Mouse (Mus musculus) intestine, embryonic 16.5 days (tissue): ENCODE results near the gene Rreb1. TPM values are rescaled to one million over a fixed set of nuclear protein-coding genes. Genes with fewer than 3 reads are reported as not detected.
A peak's percentile ranks its signal among the peaks of the same experiment; 100 is the strongest.

Source experiments
- ATAC-seq: fragments of 200-750 bp; cut with Nextera tagmentation; 2 replicates; pipeline ENCODE4 v1.8.0; 2017; ENCODE audit warnings: moderate TSS enrichment, moderate library complexity
- H3K27ac ChIP-seq: fragments of 300-500 bp; sonication (generic); 2 replicates; pipeline ENCODE4 v1.5.1; 2014; ENCODE audit warnings: mild to moderate bottlenecking, low read length
- H3K27me3 ChIP-seq: fragments of 300-500 bp; sonication (generic); replicated peaks from 2 replicates; pipeline ENCODE4 v1.6.1; 2014; ENCODE audit warnings: low read length, control low read depth, mixed read lengths; ENCODE audit not compliant: control insufficient read depth, insufficient read depth
- H3K36me3 ChIP-seq: fragments of 300-500 bp; sonication (generic); 2 replicates; pipeline ENCODE4 v1.6.1; 2014; ENCODE audit warnings: low read length, control low read depth; ENCODE audit not compliant: control insufficient read depth, insufficient read depth
- H3K4me1 ChIP-seq: fragments of 300-500 bp; sonication (generic); 2 replicates; pipeline ENCODE4 v1.6.1; 2014; ENCODE audit warnings: low read length, control low read depth, mixed read lengths; ENCODE audit not compliant: control insufficient read depth, insufficient read depth
- H3K4me2 ChIP-seq: fragments of 300-500 bp; sonication (generic); 2 replicates; pipeline ENCODE4 v1.6.1; 2014; ENCODE audit warnings: low read depth, low read length, control low read depth
- H3K4me3 ChIP-seq: fragments of 300-500 bp; sonication (generic); 2 replicates; pipeline ENCODE4 v1.5.1; 2014; ENCODE audit warnings: mild to moderate bottlenecking, low read length
- H3K9ac ChIP-seq: fragments of 300-500 bp; sonication (generic); 2 replicates; pipeline ENCODE4 v1.6.1; 2014; ENCODE audit warnings: low read depth, low read length
- H3K9me3 ChIP-seq: fragments of 300-500 bp; sonication (generic); 2 replicates; pipeline ENCODE4 v1.6.1; 2016; ENCODE audit warnings: low read length, control low read depth; ENCODE audit not compliant: control insufficient read depth
- WGBS: fragments of 180-500 bp; shearing (Covaris S2); extraction: QIAGEN DNeasy Blood & Tissue Kit; methylation state at CpG from one replicate; pipeline ENCODE4 v1.1.7; 2014; 5-methylcytosine and 5-hydroxymethylcytosine counted together
- polyA plus RNA-seq: library from polyadenylated mRNA; unstranded; fragments of >200 nt; fragmentation: Nextera tagmentation; extraction: Ambion mirVana; gene quantifications from 2 replicates; pipeline ENCODE4 v1.2.1, GENCODE M21; 2015

Gene Rreb1
- polyA plus RNA-seq, 1 experiment from 2014 or later = 13.7 TPM

DNA sequence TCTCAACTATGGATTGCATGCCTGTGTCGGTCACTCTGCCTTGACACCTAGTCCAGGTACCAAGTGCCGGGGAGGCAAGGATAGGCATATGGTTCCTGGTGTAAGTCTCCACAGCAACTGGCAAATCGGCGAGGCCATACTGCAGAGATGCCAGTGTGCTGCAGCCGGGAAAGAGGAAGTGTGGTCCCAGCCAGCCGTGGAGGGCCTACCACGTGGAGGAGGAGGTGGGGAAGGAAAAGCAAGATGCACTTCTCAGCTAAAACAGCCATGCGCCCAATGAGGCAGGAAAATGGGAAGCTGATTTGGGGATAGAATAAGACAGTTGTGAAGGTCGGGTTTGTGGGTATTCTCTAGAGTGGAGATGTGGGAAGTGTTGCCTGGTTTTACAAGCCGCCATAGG is 65.6 kb downstream of the Rreb1 start:
- Histone ChIP-seq H3K4me3 (no peak overlapping the region), H3K27me3 (no peaks in the 10 kb centered on the region), H3K4me2 (no peak overlapping the region), H3K36me3 (no peaks in the 10 kb centered on the region), H3K4me1 (peaks cover 37% of the 10 kb centered on the region), H3K9me3 (no peaks in the 10 kb centered on the region), H3K27ac (0 out of 2 replicates have a peak overlapping the region, but pooled peaks have one; percentile 21), H3K9ac (no peak overlapping the region)
- 79% methylated on average over 10 of the region's 10 CpGs for WGBS
- no peak for ATAC-seq

DNA sequence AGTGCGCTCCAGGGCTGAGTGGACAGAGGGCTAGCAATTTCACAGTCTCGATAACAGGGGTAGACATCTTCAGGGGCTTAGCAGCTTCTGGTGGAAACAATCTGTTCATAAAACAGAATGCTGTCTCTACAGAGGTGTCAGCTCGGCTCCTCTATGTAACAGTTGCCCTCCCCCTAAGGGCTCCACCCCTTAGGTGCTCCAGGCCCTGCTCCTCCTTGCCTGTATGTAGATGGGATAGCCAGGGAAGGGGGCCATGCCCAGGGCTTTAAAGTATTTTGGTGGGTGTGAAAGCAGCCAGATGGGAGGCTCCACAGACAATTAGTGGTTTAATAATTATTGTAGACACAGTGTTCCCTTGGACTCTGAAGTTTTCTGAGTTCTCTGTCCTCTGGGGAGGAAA is 67.0 kb downstream of the Rreb1 start:
- no peaks in the 10 kb centered on the region for H3K9me3 ChIP-seq
- H3K9ac ChIP-seq = peak overlapping the region; percentile 15; the same call in 1 of the 2 replicates
- no peak overlapping the region for H3K27ac ChIP-seq
- no peak overlapping the region for H3K4me3 ChIP-seq
- H3K27me3 ChIP-seq = no peaks in the 10 kb centered on the region
- no peak overlapping the region for H3K4me2 ChIP-seq
- peaks cover 37% of the 10 kb centered on the region for H3K4me1 ChIP-seq
- ATAC-seq = no peak
- no peaks in the 10 kb centered on the region for H3K36me3 ChIP-seq
- WGBS = 66% methylated on average over 3 of the region's 3 CpGs

- H3K27ac ChIP-seq = no peak overlapping the region
- H3K9me3 ChIP-seq = no peaks in the 10 kb centered on the region
- no peak overlapping the region for H3K4me3 ChIP-seq
- H3K4me2 ChIP-seq = no peak overlapping the region
- ATAC-seq = no peak
- WGBS = 72% methylated on average over 7 of the region's 7 CpGs
- H3K27me3 ChIP-seq = no peaks in the 10 kb centered on the region
- no peak overlapping the region; the same call in 1 of the 2 replicates for H3K9ac ChIP-seq
- no peaks in the 10 kb centered on the region for H3K36me3 ChIP-seq
- peaks cover 37% of the 10 kb centered on the region for H3K4me1 ChIP-seq
These were observed 67.4 kb downstream of the Rreb1 start for GRCm38 (mm10) chr13:37845641-37846040.

- H3K4me2 ChIP-seq = no peak overlapping the region
- ATAC-seq = no peak
- H3K4me3 ChIP-seq = no peak overlapping the region
- 70% methylated on average over 11 of the region's 11 CpGs for WGBS
- no peaks in the 10 kb centered on the region for H3K27me3 ChIP-seq
- H3K36me3 ChIP-seq = no peaks in the 10 kb centered on the region
- no peak overlapping the region for H3K27ac ChIP-seq
- no peak overlapping the region for H3K9ac ChIP-seq
- H3K4me1 ChIP-seq = peaks cover 32% of the 10 kb centered on the region
- no peaks in the 10 kb centered on the region for H3K9me3 ChIP-seq
These were observed 68.3 kb downstream of the Rreb1 start for GRCm38 (mm10) chr13:37846507-37846906.

GRCm38 (mm10) chr13:37846962-37847570 is 68.9 kb downstream of the Rreb1 start:
- no peaks in the 10 kb centered on the region for H3K9me3 ChIP-seq
- no peak overlapping the region for H3K4me2 ChIP-seq
- peak; percentile 66 for ATAC-seq
- H3K4me1 ChIP-seq = peaks cover 32% of the 10 kb centered on the region
- H3K9ac ChIP-seq = no peak overlapping the region
- no peak overlapping the region for H3K4me3 ChIP-seq
- no peaks in the 10 kb centered on the region for H3K36me3 ChIP-seq
- no peaks in the 10 kb centered on the region for H3K27me3 ChIP-seq
- 60% methylated on average over 9 of the region's 9 CpGs for WGBS
- H3K27ac ChIP-seq = peak overlapping the region; percentile 40; the same call in 1 of the 2 replicates

DNA sequence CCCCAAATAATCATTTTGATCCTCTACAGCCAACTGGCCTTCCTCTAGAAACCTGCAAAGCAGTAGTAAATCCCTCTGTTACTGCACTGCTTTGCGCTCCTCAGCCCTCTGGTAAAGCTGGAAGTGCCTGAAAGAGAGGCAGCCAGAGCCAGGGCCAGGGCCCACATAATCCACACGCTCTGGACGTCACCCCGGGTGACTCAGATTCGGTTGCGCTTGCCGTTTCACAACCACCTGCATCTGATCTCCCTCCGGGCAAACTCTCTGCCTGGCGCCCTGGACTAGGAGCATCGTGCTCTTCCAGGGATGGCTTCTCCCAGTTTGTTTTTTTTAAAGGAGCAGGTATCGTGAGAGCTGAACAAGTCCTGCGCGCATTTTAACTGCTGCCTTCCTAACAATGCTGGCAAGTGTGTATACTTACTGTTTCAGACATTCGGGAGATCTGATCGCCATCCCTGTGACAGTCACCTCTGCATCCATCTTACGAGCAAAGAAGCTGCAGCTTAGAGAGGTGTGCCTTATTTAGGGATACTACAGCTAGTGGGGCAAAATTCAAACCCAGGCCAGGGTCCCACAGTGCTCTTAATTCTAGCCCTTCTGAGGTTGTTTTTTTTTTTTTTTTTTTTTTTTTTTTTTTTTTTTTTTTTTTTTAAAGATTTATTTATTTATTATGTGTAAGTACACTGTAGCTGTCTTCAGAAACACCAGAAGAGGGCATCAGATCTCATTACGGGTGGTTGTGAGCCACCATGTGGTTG is 69.6 kb downstream of the Rreb1 start:
- H3K4me3 ChIP-seq = no peak overlapping the region
- WGBS = 76% methylated on average over 16 of the region's 17 CpGs
- peak; percentile 55 for ATAC-seq
- no peaks in the 10 kb centered on the region for H3K9me3 ChIP-seq
- no peak overlapping the region for H3K4me2 ChIP-seq
- no peaks in the 10 kb centered on the region for H3K27me3 ChIP-seq
- H3K27ac ChIP-seq = peak overlapping the region; percentile 40
- no peaks in the 10 kb centered on the region for H3K36me3 ChIP-seq
- H3K9ac ChIP-seq = no peak overlapping the region
- H3K4me1 ChIP-seq = peaks cover 33% of the 10 kb centered on the region

GRCm38 (mm10) chr13:37848438-37848837 is 70.2 kb downstream of the Rreb1 start:
- Histone ChIP-seq H3K27me3 (no peaks in the 10 kb centered on the region), H3K9ac (no peak overlapping the region), H3K9me3 (no peaks in the 10 kb centered on the region), H3K36me3 (no peaks in the 10 kb centered on the region), H3K4me2 (no peak overlapping the region), H3K4me1 (peaks cover 33% of the 10 kb centered on the region), H3K27ac (no peak overlapping the region), H3K4me3 (no peak overlapping the region)
- WGBS = 76% methylated on average over 5 of the region's 5 CpGs
- ATAC-seq = no peak

DNA sequence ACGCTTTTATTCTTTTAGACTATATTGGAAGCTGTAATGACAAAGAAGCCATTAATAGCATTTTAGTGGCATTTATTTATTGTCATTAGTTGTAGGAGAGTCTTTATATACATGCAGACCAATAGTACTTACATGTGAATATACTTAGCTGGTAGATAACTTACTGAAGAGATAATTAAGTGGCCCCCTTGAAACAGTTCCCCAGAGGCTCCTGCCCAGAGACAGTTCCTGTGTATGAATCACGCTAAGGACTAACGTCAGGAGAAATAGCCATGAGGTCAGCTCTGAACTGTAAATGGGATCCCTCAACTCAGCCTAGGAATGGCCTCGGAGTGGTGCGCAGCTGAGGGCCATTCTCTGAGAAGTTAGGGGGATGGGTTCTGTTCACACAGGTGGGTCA is 73.4 kb downstream of the Rreb1 start:
- Histone ChIP-seq H3K27me3 (no peaks in the 10 kb centered on the region), H3K4me1 (peaks cover 35% of the 10 kb centered on the region), H3K4me2 (no peak overlapping the region), H3K9me3 (no peaks in the 10 kb centered on the region), H3K27ac (no peak overlapping the region), H3K36me3 (no peaks in the 10 kb centered on the region), H3K4me3 (no peak overlapping the region), H3K9ac (no peak overlapping the region)
- WGBS = 70% methylated on average over 5 of the region's 5 CpGs
- ATAC-seq = no peak

DNA sequence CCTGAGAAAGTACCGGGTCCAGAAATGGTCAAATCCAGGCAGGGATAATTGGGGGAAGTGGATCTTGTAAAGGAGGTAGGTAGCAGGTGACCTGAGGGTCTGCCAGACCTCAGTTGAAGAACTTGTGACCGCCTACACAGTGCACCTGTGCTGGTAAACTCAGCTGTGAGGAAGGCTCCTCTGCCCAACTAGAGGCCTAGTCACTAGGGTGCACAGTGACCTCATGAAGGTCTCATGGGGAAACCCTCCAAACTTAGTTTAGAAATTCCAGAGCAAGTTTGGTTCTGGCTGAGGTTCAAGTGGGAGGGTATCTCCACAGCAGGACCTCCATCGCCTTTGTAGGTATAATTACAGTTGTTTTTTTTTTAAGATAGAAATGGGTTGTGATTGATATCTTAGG is 74.7 kb downstream of the Rreb1 start:
- H3K9me3 ChIP-seq = no peaks in the 10 kb centered on the region
- H3K9ac ChIP-seq = no peak overlapping the region
- H3K36me3 ChIP-seq = no peaks in the 10 kb centered on the region
- ATAC-seq = no peak
- no peaks in the 10 kb centered on the region for H3K27me3 ChIP-seq
- no peak overlapping the region for H3K4me3 ChIP-seq
- no peak overlapping the region for H3K4me2 ChIP-seq
- WGBS = 68% methylated on average over 3 of the region's 3 CpGs
- peaks cover 34% of the 10 kb centered on the region for H3K4me1 ChIP-seq
- peak overlapping the region; percentile 80 for H3K27ac ChIP-seq
